Mouse (Mus musculus): ENCODE data around the gene Cstf2t.

Cstf2t gene

DNA sequence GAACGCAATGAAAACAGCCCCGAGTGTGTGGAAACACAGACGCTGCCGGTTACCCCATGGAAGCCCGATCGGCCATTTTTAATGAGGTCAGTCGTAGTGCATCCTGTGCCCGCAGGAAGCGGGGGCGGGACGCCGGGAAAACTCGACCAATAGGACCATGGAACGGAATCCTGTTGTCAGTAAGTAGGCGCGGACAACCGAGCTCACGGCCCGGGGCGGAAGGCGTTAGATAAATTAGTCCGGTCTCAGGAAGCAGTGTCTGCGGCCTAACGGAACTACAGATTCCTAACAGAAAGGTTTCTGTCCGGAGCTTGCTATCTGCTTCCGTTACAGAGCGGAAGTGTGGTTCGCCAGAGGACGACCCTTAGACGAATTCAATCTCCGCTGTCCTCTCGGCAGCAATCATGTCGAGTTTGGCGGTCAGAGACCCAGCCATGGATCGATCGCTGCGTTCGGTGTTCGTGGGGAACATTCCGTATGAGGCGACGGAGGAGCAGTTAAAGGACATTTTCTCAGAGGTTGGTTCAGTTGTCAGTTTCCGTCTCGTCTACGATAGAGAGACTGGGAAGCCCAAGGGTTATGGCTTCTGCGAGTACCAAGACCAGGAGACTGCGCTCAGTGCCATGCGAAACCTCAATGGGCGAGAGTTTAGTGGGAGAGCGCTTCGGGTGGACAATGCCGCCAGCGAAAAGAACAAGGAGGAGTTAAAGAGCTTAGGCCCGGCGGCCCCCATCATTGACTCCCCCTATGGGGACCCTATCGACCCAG lies at the start of gene Cstf2t:
Gene Cstf2t (plus strand): TSS at position 176 of the 768 bp plus-strand sequence.
- DNase-seq (ENCODE audit: low spot score in 2 of 2): peak; percentile 97

DNA sequence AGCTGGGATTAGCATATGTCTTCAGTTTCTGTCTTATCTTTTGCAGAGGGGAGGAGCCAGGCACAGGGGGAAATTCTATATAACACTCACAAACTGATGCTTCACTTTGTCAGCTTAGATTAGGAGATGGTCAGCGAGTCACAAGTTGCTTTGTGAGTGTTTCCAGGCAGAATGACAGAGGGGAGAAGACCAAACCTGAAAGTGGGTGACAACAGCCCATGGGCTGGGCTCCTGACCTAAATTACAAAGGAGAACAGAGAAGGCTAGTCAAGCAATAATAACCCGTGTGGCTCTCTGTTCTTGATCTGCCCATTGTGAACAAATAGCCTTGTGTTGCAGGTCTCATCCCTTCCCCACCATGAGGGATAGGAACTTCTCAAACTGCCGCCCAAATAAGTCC lies 43.7 kb upstream of the Cstf2t start:
- no peak for DNase-seq (ENCODE audit: low spot score in 2 of 2)

DNA sequence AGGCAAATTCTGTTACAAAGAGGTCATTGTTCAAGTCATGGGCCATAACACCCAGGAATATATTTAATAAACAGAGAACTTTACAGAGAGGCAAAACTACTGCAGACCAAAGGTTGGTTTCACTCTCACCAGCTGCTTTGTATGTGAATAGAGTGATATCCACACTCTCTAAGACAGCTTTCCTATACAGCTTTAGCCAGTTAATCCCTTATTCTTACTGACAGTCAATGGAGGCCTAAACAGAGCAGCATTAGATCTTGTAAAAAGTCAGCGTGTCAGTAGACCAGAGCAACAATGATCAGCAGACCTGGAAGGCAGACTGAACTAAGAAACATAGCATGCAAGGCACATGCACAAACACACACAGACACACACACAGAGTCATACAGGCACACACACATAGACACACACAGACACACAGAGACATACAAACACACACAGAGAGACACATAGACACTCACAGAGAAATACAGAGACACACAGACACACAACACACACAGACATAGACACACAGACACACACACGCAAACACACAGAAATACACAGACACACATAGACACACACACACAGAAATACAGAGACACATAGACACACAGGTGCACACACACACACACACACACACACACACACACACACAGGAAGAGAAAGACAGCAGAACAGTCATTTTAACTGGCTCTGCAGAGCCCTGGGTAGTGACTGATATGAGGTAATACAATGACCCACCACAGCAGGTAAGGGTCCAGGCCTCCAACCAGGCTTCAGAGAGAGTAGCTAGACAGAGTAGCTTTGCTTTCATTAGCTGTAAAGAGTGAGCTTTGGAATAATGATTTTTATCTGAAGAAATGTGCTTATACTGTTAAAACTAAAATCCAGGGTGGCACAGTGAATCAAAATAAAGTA lies 41.4 kb upstream of the Cstf2t start:
- DNase-seq (ENCODE audit: low spot score in 2 of 2): no peak

DNA sequence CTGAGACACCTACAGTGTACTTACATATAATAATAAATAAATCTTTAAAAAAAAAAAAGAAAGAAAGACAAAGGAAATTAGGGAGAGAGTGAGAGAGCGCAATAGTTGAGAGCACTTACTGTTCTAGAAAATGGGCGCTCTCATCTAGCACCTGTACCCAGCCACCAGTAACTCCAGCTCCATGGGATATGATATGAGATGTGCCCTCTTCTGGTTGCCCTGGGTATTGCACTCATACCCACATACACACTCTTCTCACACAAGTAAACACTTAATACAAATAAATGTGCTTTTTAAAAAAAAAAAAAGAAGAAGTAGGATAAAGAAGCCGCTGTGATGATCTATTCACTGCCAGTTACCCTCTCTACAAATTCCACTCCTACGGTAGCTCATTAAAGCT lies 36.0 kb upstream of the Cstf2t start:
- DNase-seq (ENCODE audit: low spot score in 2 of 2): no peak

DNA sequence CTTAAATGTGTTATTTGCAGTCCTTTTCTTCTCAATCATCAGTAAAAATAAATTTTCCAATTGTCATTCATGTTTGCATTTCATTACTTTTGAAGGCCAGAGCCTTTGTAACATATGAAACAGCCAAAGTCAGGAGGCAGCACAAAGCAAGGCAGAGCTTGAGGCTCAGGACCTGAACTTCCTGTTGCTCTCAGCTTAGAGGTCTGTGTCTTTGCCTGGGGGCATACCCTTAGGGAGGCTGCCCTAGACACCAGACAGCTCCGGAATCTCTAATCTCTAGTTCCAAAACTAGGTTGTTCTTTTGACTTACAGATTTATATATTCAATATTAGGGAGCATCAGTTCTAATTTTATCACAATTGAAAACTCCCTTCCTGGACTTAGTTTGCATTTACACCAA lies 17.9 kb upstream of the Cstf2t start:
- no peak for DNase-seq (ENCODE audit: low spot score in 2 of 2)

DNA sequence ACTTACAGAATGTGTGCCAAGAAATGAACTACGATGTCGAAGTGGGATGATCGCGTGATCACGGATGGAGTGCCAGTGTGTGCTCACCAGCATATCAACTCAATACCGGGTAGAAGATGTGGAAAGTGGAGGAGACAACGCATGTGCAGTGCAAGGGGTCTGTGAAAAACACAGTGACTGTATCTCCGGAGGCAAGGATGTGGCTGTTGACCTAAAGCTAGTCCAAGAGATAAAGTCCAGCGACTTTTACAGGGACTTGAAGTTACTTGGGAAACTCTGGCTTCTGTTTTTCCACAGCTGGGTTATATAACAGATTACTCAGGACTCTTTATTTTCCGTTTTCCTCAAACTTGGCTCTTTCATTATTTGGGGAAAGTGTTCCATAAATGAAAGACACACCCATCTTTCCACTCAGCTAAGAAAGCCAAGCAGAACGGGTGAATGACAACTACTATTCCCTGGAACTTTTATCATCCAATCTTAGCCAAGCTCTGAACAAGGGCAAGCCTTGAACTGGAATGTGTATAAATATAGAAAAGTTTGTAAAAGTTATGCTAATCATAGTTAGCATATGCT lies 17.3 kb upstream of the Cstf2t start:
- DNase-seq (ENCODE audit: low spot score in 2 of 2): no peak

DNA sequence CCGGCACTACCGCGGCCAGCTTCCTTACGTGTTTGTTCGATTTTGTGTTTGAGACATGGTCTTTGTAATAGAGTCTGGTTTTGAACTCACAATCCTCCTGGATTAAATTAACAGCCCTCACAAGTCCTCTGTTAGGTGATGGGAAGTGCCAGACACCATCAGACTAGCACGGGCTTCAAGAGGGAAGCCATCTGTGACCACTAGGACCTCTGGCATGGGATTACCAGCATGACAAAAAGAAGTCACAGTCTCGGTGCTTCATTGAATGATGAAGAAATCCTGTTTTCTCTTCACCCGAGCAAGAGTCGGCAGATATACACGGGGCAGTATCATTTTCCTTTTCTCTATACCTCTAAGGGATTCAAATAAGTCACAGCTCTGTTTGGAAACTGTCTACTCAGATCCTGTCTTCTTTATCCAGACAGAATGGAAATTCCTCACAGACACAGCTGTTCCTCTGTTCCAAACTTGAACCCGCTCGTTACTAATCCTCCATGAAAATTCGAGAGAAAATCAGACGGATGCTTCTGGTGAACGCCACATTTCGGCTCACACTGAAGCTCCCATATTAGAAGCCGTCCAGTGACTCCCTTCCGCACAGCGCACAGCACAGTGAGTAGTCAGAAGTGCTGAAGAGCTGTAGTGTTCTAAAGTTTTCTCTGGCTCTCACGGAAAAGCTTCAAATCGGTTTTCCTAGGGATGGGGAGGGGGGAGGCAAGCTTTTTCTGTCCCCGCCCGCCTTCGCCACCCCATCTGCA lies 8.5 kb upstream of the Cstf2t start:
- no peak for DNase-seq (ENCODE audit: low spot score in 2 of 2)

DNA sequence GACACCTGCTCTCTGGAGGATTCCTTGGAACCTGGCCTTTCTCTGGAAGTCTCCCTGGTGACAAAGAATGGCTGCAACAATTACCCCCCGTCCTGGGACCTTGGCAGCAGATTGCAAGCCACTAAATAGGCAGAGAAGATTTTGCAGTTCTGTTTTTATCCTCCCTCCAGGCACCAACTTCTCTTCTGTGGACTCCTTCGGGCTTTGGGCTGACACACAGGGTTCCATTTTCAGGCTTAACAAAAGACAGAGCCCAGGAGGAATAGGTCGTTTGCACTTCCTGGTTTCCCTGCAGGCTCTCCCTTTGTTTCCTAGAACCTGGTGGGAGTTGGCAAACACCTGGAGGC lies 7.9 kb upstream of the Cstf2t start:
- DNase-seq (ENCODE audit: low spot score in 2 of 2): no peak

DNA sequence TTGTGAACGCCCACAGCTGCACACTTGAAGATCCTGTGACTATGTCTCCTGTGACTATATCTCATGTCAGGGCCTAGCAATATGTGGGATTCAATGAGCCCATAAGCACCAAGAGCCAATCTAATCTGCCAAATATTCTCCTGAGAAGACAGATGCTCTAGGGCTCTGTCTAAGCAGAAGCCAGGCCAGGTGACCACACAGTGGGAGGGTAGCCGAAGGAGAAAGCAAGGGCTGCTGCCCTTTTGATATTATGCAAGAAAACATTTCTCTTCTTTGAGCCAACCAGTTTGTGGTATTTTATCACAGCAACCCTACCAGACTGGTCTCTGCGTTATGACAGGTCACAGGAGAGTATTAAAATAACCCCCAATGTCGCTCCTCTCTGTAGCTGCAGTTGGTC lies 6.5 kb upstream of the Cstf2t start:
- DNase-seq (ENCODE audit: low spot score in 2 of 2): no peak

DNA sequence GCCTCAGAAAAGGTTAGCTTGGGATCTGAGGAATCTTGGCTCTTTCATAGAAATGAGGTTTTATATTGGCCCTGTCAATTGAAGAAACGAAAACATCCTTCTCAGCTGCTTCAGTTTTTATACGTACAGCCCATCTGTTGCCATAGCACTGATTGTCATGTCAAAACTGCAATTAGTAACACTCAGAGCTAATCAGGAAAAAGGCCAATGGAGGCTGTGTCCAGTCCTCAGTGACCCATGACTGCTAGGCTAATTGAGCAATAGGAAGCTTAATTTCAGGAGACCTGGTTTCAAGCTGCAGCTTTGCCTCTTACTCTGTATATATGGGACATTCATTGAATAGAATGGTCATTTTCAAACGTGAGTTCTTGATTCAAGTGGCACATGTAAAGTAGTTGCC lies 4.4 kb upstream of the Cstf2t start:
- no peak for DNase-seq (ENCODE audit: low spot score in 2 of 2)

DNA sequence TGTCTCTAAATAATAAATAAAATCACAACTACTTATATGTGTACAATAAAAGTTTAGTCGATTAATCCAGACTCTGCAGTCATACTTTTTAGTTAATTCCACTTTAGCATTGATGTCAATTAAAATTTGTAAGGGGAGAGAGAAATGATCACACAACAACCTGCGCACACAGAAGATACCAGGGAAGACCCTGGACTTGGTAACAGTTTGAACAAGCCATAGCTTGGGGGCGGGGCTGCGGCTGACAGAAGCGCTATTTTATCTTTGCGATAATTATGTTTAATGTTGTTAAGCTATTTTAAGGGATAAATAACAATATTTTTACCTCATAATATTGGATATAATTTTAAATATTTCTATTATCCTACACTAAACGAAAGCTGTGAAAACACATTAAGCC lies 411 bp upstream of the Cstf2t start:
- no peak for DNase-seq (ENCODE audit: low spot score in 2 of 2)

DNA sequence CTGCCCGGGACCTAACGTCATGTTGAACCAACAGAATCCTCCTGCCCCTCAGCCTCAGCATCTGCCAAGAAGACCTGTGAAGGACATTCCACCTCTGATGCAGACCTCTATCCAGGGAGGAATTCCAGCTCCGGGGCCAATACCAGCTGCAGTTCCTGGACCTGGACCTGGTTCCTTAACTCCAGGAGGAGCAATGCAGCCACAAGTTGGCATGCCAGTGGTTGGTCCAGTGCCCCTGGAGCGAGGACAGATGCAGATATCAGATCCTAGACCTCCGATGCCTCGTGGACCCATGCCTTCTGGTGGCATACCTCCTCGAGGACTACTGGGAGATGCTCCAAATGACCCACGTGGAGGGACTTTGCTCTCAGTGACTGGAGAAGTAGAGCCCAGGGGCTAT lies 1.1 kb downstream of the Cstf2t start:
- DNase-seq (ENCODE audit: low spot score in 2 of 2): no peak

DNA sequence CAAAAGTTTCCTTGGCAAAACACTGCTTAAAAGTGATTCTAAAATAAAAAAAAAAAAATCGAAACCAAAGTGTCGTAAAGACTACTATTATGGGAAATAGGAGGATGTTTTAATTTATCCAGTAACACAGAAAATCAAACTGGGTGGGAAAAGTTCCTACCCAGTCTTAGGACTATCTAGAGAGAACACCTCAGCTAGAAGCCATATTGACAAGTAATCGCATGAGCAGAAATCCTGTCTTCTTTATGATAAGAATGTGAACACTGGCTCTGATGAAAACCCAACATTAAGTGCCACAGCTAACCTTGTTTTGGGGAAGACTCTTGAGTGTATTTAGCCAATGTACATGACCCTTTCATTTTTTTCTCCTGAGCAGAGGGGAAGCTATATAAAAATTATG lies 15.2 kb downstream of the Cstf2t start:
- no peak for DNase-seq (ENCODE audit: low spot score in 2 of 2)

DNA sequence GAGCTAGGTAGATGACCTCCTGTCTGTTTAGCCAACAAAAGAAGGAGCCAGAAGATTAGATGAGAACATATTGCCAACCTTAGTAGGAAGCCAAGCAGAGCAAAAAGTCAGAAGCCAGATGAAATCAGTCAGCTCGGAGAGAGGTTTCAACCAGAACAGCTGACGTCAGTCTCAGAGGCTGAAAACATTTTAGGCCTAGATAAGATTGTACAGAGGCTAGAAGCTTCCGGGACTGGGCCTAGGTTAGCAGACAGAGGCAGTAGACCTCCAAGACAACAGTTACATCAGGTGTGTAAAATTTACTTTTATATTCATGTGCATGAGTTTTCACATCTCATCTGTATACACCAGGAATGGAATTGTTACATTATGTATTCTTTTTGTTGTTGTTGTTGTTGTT lies 16.7 kb downstream of the Cstf2t start:
- no peak for DNase-seq (ENCODE audit: low spot score in 2 of 2)

DNA sequence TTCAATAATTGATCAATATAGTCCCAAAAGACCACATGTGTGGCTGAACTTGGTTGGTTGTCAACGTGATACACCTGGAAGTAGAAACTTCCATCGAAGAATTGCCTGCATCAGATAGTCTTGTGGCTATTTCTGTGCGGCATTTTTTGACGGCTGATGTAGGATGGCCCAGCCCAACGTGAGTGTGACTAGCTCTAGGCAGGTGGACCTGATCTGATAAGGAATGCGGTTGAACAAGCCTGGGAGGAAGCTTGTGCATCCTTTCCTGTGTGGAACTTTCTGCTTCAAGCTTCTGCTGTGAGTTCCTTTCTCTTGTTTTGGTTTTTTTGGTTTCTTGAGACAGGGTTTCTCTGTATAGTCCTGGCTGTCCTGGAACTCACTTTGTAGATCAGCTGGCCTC lies 22.1 kb downstream of the Cstf2t start:
- no peak for DNase-seq (ENCODE audit: low spot score in 2 of 2)

DNA sequence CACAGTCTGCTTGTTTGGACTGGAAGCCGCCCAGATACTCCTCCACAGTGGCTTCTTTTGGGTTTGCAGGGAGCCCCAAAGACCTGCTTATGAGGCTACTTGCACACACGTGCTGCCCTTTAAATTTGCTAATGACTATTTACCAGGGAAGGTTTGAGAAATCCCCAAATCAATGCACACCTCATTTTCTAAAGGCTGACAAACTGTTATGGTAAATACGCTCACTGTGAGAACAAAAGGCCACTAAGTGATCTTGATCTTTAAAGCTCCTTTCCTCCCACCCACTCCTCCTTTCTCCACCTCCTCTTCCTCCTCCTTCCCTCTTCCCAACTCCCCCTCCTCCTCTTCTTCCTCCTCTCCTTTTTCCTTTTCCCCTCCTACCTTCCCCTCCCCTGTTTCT lies 23.4 kb downstream of the Cstf2t start:
- DNase-seq (ENCODE audit: low spot score in 2 of 2): no peak

DNA sequence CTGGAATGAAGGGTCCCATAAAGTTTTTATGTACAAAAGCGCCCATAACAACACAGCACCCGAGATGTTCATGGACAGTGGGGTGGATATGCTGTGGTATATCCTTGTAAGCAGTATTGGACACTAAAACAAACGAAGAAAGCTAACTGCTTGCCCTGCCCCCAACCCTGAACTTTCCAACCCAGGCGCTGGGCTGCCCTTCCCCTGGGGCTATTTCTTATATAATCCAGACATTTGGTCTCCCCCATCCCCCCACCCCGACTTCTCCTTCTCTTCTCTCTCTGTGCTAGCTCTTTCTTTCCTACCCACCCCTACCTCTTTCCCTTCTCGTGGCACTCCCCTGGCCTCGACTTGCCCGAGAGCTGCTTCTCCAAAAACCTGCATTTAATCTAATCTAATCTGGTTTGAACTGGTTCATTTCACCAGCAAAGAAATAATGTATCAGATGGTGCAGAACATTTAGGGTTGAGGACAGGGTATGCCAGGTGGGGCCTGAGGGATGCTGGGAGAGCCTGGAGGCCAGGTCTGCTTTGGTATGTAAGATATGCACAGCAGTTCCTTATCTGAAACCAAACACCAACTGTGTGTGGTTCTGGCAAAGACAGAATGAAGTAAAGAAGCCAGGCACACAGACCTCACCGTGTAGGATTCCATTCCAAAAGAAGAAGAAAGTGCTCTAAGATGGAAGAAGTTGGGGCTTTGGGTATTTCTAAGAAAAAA lies 24.4 kb downstream of the Cstf2t start:
- no peak for DNase-seq (ENCODE audit: low spot score in 2 of 2)

DNA sequence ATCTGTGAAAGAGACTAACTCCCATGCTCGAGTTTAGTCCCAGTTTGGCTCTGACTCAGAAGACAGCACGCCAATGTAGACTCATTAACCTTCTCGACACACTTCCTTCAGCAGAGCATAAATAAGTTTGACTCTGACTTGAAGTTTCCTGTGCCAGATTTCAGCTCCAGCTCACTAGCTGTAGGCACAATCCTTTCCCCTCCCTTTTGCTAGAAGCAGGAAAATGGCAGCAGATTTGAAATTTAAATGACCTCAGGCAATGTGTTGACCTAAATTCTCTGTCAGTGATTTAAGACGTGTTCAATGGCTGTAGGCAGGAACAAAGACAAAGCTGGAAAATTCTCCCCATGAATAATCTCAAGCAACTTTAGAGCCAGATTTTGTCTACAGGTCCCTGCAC lies 32.1 kb downstream of the Cstf2t start:
- no peak for DNase-seq (ENCODE audit: low spot score in 2 of 2)

DNA sequence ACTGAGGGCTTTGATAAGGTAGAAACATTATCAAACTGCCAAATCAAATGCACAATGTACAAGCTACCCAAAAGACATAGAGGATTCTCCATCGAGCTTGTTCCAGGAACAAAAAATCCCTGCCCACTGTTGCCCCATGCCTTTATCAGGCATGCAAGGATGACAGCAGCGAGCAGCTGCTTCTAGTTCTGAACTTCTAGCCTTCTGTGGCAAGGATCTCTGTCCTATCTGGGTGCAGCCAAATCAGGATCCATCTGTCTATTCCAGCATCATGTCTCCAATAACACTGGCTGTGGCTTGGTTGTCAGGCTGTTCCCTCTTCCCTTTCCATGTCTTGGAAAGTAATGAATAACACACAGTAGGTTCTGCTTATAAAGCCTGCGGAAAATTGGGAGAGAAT lies 42.0 kb downstream of the Cstf2t start:
- DNase-seq (ENCODE audit: low spot score in 2 of 2): no peak

DNA sequence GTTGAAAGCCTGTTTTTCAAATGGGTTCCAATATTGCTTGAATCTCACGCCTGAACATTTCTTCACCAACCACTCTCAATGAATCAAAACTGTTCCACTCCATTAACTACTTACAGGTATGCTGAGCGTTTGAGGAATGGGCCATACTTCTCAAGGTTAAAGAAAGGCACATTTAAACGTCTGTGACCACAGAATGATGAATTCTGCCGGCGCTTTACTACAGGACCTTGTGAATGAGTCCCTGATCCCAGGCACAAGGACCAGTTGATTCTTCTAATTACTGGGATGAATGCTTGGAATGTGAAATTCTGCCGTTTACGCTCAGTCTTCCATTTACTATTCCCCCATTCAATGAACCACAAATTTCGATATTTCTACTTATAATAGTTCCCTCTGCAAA lies 50.0 kb downstream of the Cstf2t start:
- DNase-seq (ENCODE audit: low spot score in 2 of 2): no peak

DNA sequence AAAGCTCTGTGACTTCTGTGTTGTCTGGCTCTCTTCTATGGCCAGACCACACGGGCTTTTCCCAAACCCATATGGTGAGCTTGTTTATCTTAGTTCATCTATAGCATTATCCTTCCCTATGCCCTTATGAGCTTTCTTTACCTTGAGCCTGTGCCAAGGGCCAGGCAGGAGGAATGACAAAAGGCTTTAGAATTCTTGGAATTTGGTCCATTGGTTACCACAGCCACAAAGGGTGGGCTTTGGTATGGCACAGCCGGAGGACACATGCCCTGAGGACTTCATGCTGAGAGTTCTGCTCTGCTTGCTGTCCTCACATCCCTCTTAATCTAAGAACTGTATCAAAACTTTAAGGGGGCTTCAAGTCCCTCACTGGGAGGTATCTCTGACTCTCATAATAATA lies 53.7 kb downstream of the Cstf2t start:
- no peak for DNase-seq (ENCODE audit: low spot score in 2 of 2)

Data from spleen, postnatal 14 days (tissue).